Mouse (Mus musculus) intestine, postnatal 0 days (tissue): ENCODE results near the gene Atp8a2. TPM values are rescaled to one million over a fixed set of nuclear protein-coding genes. Genes with fewer than 3 reads are reported as not detected.
A peak's percentile ranks its signal among the peaks of the same experiment; 100 is the strongest.

Source experiments
- ATAC-seq: fragments of 200-750 bp; cut with Nextera tagmentation; 2 replicates; pipeline ENCODE4 v1.8.0; 2017; ENCODE audit warnings: mild to moderate bottlenecking, moderate TSS enrichment, moderate library complexity
- H3K27ac ChIP-seq: fragments of 300-500 bp; sonication (generic); 2 replicates; pipeline ENCODE4 v1.5.1; 2014; ENCODE audit warnings: mild to moderate bottlenecking, low read depth, low read length, moderate library complexity
- H3K27me3 ChIP-seq: fragments of 300-500 bp; sonication (generic); replicated peaks from 2 replicates; pipeline ENCODE4 v1.6.1; 2014; ENCODE audit warnings: low read length, mixed read lengths; ENCODE audit not compliant: control insufficient read depth, insufficient read depth
- H3K36me3 ChIP-seq: fragments of 300-500 bp; sonication (generic); 2 replicates; pipeline ENCODE4 v1.6.1; 2014; ENCODE audit warnings: mild to moderate bottlenecking, moderate library complexity; ENCODE audit not compliant: control insufficient read depth, insufficient read depth
- H3K4me1 ChIP-seq: fragments of 300-500 bp; sonication (generic); replicated peaks from 2 replicates; pipeline ENCODE4 v1.6.1; 2014; ENCODE audit warnings: antibody characterized with exemption, low read length, mixed read lengths; ENCODE audit not compliant: control insufficient read depth, insufficient read depth
- H3K4me2 ChIP-seq: fragments of 300-500 bp; sonication (generic); replicated peaks from 2 replicates; pipeline ENCODE4 v1.6.1; 2014; ENCODE audit warnings: low read depth, mild to moderate bottlenecking, moderate library complexity
- H3K4me3 ChIP-seq: fragments of 300-500 bp; sonication (generic); 2 replicates; pipeline ENCODE4 v1.5.1; 2014; ENCODE audit warnings: low read depth, low read length
- H3K9ac ChIP-seq: fragments of 300-500 bp; sonication (generic); 2 replicates; pipeline ENCODE4 v1.6.1; 2014; ENCODE audit warnings: mild to moderate bottlenecking, low read depth, low read length
- H3K9me3 ChIP-seq: fragments of 300-500 bp; sonication (generic); 2 replicates; pipeline ENCODE4 v1.6.1; 2016; ENCODE audit warnings: mixed run types; ENCODE audit not compliant: control insufficient read depth
- CTCF ChIP-seq: sonication (generic); IDR thresholded peaks from 2 replicates; pipeline ENCODE4 v1.5.1; 2016; ENCODE audit warnings: low read depth, mild to moderate bottlenecking, control low read depth, antibody characterized with exemption, moderate library complexity
- whole genome bisulfite sequencing: fragments of 180-500 bp; shearing (Covaris S2); extraction: QIAGEN DNeasy Blood & Tissue Kit; methylation state at CpG from one replicate; pipeline ENCODE4 v1.1.7; 2014; 5-methylcytosine and 5-hydroxymethylcytosine counted together
- polyA plus RNA-seq: library from polyadenylated mRNA; unstranded; fragments of >200 nt; fragmentation: Nextera tagmentation; extraction: Ambion mirVana; gene quantifications from 2 replicates; pipeline ENCODE4 v1.2.1, GENCODE M21; 2015

The Atp8a2 gene
- polyA plus RNA-seq, 1 experiment from 2014 or later, result 5.1 TPM

GRCm38 (mm10) chr14:60121572-60121971 lies 75.4 kb downstream of the Atp8a2 start:
- H3K9me3 ChIP-seq, result no peaks in the 10 kb centered on the region
- H3K4me3 ChIP-seq, result no peak overlapping the region
- H3K9ac ChIP-seq, result no peak overlapping the region
- no peak for ATAC-seq
- H3K27me3 ChIP-seq, result no peaks in the 10 kb centered on the region
- H3K27ac ChIP-seq, result no peak overlapping the region
- H3K4me1 ChIP-seq, result no peaks in the 10 kb centered on the region
- TF ChIP-seq CTCF, result no peak
- no peaks in the 10 kb centered on the region for H3K36me3 ChIP-seq
- WGBS, result 54% methylated on average over 10 of the region's 10 CpGs
- no peak overlapping the region for H3K4me2 ChIP-seq

DNA sequence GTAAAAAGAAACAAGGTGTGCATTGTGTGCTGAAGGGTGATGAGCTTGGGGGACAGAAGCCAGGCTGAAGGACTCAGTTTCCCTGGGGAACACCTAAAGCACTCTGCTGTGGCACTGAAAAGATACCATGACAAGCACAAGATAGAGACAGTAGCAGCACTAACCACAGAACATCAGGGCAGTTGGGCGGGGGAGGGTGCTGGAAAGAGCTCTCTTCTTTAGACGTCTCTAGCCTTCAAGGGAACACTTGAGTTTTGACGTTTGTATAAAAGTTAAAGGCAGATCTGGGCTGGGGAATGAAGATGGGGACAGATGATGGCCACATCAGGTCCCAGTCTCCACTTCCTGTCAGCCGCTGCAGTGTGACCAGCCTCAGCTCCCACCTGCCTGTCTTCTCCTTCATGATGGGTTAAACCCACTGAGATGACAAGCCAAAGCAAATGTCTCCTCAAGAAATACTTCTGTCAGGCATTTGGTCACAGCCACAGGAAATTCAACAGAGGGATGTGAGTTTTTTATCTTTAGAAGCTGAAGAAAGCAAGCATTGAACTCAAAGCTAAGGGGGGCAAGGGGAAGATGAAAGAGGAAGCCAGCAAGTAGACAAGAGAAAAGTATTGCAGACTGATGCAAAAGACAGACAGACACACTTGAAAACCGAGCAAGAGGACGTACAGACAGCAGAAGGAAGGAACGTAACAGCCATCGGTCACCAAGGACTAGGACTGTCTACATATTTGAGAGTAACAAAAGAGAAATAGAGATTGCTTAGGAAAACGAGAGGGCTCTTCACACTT lies 79.0 kb downstream of the Atp8a2 start:
- H3K36me3 ChIP-seq, result no peaks in the 10 kb centered on the region
- no peaks in the 10 kb centered on the region for H3K27me3 ChIP-seq
- ATAC-seq, result no peak
- no peak overlapping the region for H3K4me3 ChIP-seq
- no peak overlapping the region for H3K27ac ChIP-seq
- no peak for TF ChIP-seq CTCF
- 0 out of 2 replicates have a peak, but pooled peaks cover 3% of the 10 kb centered on the region for H3K9me3 ChIP-seq
- no peak overlapping the region for H3K9ac ChIP-seq
- WGBS, result 81% methylated on average over 9 of the region's 9 CpGs
- H3K4me1 ChIP-seq, result no peaks in the 10 kb centered on the region
- no peak overlapping the region for H3K4me2 ChIP-seq

- ATAC-seq, result peak; percentile 91
- TF ChIP-seq CTCF, result no peak
- H3K36me3 ChIP-seq, result no peaks in the 10 kb centered on the region
- H3K27me3 ChIP-seq, result no peaks in the 10 kb centered on the region
- peaks cover 3% of the 10 kb centered on the region; the same call in 1 of the 2 replicates for H3K4me1 ChIP-seq
- no peak overlapping the region for H3K9ac ChIP-seq
- no peak overlapping the region for H3K27ac ChIP-seq
- 12% methylated on average over 29 of the region's 33 CpGs for WGBS
- no peaks in the 10 kb centered on the region for H3K9me3 ChIP-seq
- H3K4me2 ChIP-seq, result peak overlapping the region; percentile 62
- H3K4me3 ChIP-seq, result peak overlapping the region; percentile 31
Measured at GRCm38 (mm10) chr14:60086808-60087725, 109.9 kb downstream of the Atp8a2 start.

DNA sequence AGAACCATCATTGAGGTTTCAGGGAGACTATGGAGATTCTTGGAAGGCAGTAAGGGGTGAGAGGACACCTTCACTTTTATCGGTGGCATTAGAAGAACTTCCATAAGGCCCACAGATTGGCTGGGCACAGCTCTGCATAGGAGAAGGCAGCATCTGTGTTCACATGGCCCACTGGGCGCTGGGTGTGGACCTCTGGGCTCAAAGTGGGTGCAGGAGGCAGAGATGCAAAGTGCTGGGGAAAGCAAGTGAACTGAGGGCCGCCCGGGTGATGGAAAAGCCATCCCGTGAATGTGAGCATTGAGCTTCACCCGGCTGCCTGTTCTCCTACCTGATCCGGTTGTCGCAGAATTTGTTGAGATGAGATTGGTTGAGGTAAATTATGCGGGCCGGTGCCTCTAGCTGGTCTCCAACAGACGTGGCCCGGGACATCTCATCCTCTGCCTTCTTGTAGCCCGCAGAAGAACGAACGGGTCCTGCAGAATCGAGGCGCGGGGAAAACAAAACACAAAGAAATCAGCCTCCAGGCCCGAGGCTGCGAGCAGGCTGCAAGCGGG lies 110.6 kb downstream of the Atp8a2 start:
- TF ChIP-seq CTCF, result no peak
- ATAC-seq, result 0 out of 2 replicates have a peak, but pooled peaks have one; percentile 26
- Histone ChIP-seq H3K27me3 (no peaks in the 10 kb centered on the region), H3K27ac (no peak overlapping the region), H3K4me3 (peak overlapping the region; percentile 31), H3K4me1 (peaks cover 3% of the 10 kb centered on the region; the same call in 1 of the 2 replicates), H3K4me2 (peak overlapping the region; percentile 62), H3K9ac (no peak overlapping the region), H3K9me3 (no peaks in the 10 kb centered on the region), H3K36me3 (no peaks in the 10 kb centered on the region)
- 6% methylated on average over 21 of the region's 21 CpGs for WGBS

- peaks cover 3% of the 10 kb centered on the region; the same call in 1 of the 2 replicates for H3K4me1 ChIP-seq
- no peaks in the 10 kb centered on the region for H3K9me3 ChIP-seq
- H3K9ac ChIP-seq, result no peak overlapping the region
- H3K4me3 ChIP-seq, result no peak overlapping the region
- no peak for TF ChIP-seq CTCF
- H3K4me2 ChIP-seq, result no peak overlapping the region
- H3K27me3 ChIP-seq, result no peaks in the 10 kb centered on the region
- ATAC-seq, result no peak
- 81% methylated on average over 8 of the region's 8 CpGs for whole genome bisulfite sequencing
- H3K27ac ChIP-seq, result no peak overlapping the region
- no peaks in the 10 kb centered on the region for H3K36me3 ChIP-seq
Measured at GRCm38 (mm10) chr14:60082771-60083170, 114.2 kb downstream of the Atp8a2 start.

DNA sequence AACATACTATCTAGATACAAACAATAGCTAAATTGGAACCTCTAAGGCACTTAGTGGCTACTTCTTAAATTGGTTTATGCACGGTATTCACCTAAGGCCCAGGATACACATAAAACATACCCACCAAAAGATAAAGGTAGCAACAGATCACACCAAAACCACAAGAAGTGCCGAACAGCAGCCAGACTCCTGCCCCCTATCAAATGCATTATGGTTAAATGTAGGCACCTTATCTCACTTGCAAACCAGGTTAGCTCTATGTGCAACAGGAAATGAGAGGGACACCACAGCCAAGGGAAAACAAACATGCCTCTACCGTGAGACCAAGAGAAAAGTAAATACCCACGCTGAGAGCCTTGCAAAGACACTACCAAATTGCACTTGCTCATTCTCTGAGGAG lies 124.5 kb downstream of the Atp8a2 start:
- Histone ChIP-seq H3K27me3 (no peaks in the 10 kb centered on the region), H3K27ac (no peak overlapping the region), H3K4me1 (no peaks in the 10 kb centered on the region), H3K36me3 (no peaks in the 10 kb centered on the region), H3K9me3 (no peaks in the 10 kb centered on the region), H3K9ac (no peak overlapping the region), H3K4me3 (no peak overlapping the region), H3K4me2 (no peak overlapping the region)
- no peak for TF ChIP-seq CTCF
- ATAC-seq, result no peak
- 55% methylated on average over 4 of the region's 4 CpGs for WGBS
